Mouse (Mus musculus) limb, embryonic 11.5 days (tissue): ENCODE results near the gene Dner. TPM values are rescaled to one million over a fixed set of nuclear protein-coding genes. Genes with fewer than 3 reads are reported as not detected.

Experiments
- ATAC-seq: fragments of 200-750 bp; cut with Nextera tagmentation; 2 replicates; pipeline ENCODE4 v1.8.0; 2017; ENCODE audit warnings: low read depth; ENCODE audit not compliant: insufficient number of reproducible peaks, low FRiP score, low TSS enrichment
- DNase-seq: peaks from one replicate; pipeline ENCODE4 v3.0.0-alpha.2; 2015; ENCODE audit warnings: low spot score
- H3K27ac ChIP-seq: fragments of 300-500 bp; sonication (generic); replicated peaks from 2 replicates; pipeline ENCODE4 v1.5.1; 2014; ENCODE audit warnings: low read depth, mild to moderate bottlenecking, low read length
- H3K27me3 ChIP-seq: fragments of 300-500 bp; sonication (generic); 2 replicates; pipeline ENCODE4 v1.6.1; 2014; ENCODE audit warnings: mild to moderate bottlenecking, low read length, mixed read lengths; ENCODE audit not compliant: control insufficient read depth, insufficient read depth
- H3K36me3 ChIP-seq: fragments of 300-500 bp; sonication (generic); 2 replicates; pipeline ENCODE4 v1.6.1; 2014; ENCODE audit warnings: mild to moderate bottlenecking, low read length, moderate library complexity, mixed read lengths; ENCODE audit not compliant: control insufficient read depth, insufficient read depth
- H3K4me1 ChIP-seq: fragments of 300-500 bp; sonication (generic); 2 replicates; pipeline ENCODE4 v1.6.1; 2014; ENCODE audit warnings: low read length, mixed read lengths; ENCODE audit not compliant: control insufficient read depth, insufficient read depth
- H3K4me2 ChIP-seq: fragments of 300-500 bp; sonication (generic); 2 replicates; pipeline ENCODE4 v1.6.1; 2014; ENCODE audit warnings: low read depth, mild to moderate bottlenecking, moderate library complexity; ENCODE audit not compliant: severe bottlenecking
- H3K4me3 ChIP-seq: fragments of 300-500 bp; sonication (generic); 2 replicates; pipeline ENCODE4 v1.5.1; 2014; ENCODE audit warnings: low read depth, low read length
- H3K9ac ChIP-seq: fragments of 300-500 bp; sonication (generic); 2 replicates; pipeline ENCODE4 v1.6.1; 2014; ENCODE audit warnings: mild to moderate bottlenecking, low read length
- H3K9me3 ChIP-seq: fragments of 300-500 bp; sonication (generic); 2 replicates; pipeline ENCODE4 v1.6.1; 2016; ENCODE audit warnings: low read length; ENCODE audit not compliant: control insufficient read depth
- WGBS: fragments of 180-500 bp; shearing (Covaris S2); extraction: QIAGEN DNeasy Blood & Tissue Kit; methylation state at CpG from one replicate; pipeline ENCODE4 v1.1.7; 2014; 5-methylcytosine and 5-hydroxymethylcytosine counted together
- polyA plus RNA-seq: library from polyadenylated mRNA; unstranded; fragments of >200 nt; fragmentation: Nextera tagmentation; extraction: Ambion mirVana; gene quantifications from 2 replicates; pipeline ENCODE4 v1.2.1, GENCODE M21; 2014

Dner gene
- polyA plus RNA-seq, 1 experiment from 2014 or later: 1.1 TPM

DNA sequence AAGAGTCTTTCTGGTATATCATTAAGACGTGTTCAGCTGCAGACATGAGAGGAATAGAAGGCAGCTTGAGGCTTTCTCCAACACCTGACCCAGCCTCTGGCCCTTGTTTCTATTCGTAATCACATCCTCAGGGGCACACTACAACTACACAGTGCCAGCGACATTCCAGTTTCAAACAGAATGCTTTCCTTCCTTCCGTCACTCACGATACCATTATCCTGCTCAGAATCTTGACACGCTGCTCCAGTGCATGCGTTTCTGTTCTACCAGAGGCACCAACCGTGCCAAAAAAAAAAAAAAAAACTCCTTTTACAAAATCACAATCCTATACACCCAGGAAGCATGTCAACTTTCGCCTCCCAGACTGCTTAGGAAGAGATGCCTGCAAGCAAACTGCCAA is 105.5 kb downstream of the Dner start:
- Histone ChIP-seq H3K4me1 (no peaks in the 10 kb centered on the region), H3K4me3 (no peak overlapping the region), H3K4me2 (no peak overlapping the region), H3K27me3 (no peaks in the 10 kb centered on the region), H3K9ac (no peak overlapping the region), H3K36me3 (no peaks in the 10 kb centered on the region), H3K9me3 (no peaks in the 10 kb centered on the region), H3K27ac (no peak overlapping the region)
- ATAC-seq (no peak), DNase-seq (no peak)
- 82% methylated on average over 9 of the region's 9 CpGs for WGBS

DNA sequence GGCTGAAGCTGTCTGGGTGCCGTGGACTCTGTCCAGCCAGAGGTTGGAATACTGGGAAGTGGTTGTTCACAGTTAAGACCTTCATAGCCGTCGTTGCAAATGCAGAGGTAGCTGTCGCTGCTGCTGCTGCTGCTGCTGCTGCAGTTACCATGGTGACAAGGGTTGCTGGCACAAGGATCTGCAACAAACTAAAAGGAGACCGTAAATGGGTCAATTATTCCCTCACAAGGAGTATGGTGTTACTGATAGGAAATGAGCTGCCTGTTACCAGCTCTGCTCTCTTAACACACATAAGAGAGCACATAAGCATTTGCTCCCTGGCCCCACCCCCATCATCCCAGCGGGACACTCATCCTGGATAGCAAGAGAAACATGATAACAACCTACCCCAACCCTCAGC is 110.6 kb downstream of the Dner start:
- peak; percentile 44 for DNase-seq
- H3K27ac ChIP-seq: no peak overlapping the region
- H3K9ac ChIP-seq: no peak overlapping the region
- no peak for ATAC-seq
- 13% methylated on average over 6 of the region's 6 CpGs for WGBS
- no peaks in the 10 kb centered on the region for H3K9me3 ChIP-seq
- no peaks in the 10 kb centered on the region for H3K27me3 ChIP-seq
- H3K4me3 ChIP-seq: no peak overlapping the region
- H3K4me1 ChIP-seq: 0 out of 2 replicates have a peak, but pooled peaks cover 2% of the 10 kb centered on the region
- no peaks in the 10 kb centered on the region for H3K36me3 ChIP-seq
- H3K4me2 ChIP-seq: no peak overlapping the region

DNA sequence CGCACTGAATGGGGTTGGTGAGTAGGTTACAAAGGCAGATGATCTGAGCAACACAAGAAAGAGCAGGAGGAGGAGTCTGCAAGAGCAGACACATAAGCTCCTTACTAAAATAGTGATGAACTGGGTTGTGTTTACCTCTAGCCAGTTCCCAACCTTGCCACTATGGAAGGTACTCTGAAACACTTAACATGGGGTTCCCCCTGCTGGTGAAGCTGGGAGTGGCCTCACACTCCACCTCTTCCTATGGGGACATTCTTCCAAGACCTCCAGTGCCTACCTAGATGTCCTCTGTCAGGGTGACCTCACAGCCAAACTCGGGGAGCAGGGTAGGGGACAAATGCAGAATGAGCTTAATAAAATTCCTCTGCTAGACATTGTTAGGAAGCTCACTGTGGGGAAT is 114.2 kb downstream of the Dner start:
- Histone ChIP-seq H3K36me3 (no peaks in the 10 kb centered on the region), H3K27ac (no peak overlapping the region), H3K27me3 (no peaks in the 10 kb centered on the region), H3K9me3 (no peaks in the 10 kb centered on the region), H3K4me2 (no peak overlapping the region), H3K4me1 (0 out of 2 replicates have a peak, but pooled peaks cover 2% of the 10 kb centered on the region), H3K9ac (no peak overlapping the region), H3K4me3 (no peak overlapping the region)
- ATAC-seq: no peak
- peak; percentile 58 for DNase-seq
- WGBS: 57% methylated on average over 2 of the region's 2 CpGs

DNA sequence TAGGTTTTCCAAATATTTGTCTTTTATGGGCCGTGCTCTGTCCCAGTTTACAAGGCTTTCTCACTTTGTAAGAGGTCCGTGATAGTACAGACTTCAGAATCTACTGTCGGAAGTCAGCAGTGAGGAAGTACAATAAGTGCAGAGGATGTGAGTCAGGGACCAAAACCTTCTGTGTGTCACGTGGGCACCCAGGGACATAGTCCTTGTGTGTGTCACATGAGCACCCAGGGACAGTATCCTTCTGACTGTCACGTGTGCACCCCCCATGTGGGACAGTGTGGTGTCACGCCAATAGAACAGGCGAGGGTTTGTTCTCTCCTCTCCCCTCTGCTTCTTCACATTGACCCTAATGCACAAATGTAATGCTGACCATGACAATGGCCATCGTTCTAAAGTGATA is 134.2 kb downstream of the Dner start:
- Histone ChIP-seq H3K9ac (no peak overlapping the region), H3K27me3 (peaks cover 7% of the 10 kb centered on the region), H3K4me2 (no peak overlapping the region), H3K9me3 (no peaks in the 10 kb centered on the region), H3K36me3 (no peaks in the 10 kb centered on the region), H3K4me1 (no peaks in the 10 kb centered on the region), H3K4me3 (no peak overlapping the region), H3K27ac (no peak overlapping the region)
- no peak for ATAC-seq
- 82% methylated on average over 8 of the region's 8 CpGs for WGBS
- DNase-seq: no peak

DNA sequence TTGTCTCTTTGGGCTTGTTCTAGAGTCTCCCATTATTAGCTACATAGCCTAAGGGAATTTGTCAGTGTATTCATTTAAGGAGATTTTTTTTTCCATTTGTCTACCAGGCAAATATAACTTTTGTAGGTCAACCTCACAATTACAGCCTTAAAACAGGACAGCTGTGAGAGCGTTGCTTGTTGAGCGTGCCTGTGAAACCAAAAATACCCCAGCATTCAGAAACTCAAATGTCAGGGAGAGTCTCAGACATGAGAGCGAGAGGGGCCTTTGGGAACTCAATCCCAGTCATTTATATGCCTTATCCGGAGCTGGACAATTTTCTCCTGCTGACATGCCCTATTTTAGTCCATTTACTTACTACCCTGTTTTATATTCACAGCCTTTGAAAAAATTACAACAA is 134.6 kb downstream of the Dner start:
- DNase-seq: no peak
- H3K9me3 ChIP-seq: no peaks in the 10 kb centered on the region
- no peak overlapping the region for H3K27ac ChIP-seq
- 86% methylated on average over 4 of the region's 4 CpGs for WGBS
- ATAC-seq: no peak
- peaks cover 9% of the 10 kb centered on the region for H3K27me3 ChIP-seq
- no peak overlapping the region for H3K4me2 ChIP-seq
- H3K9ac ChIP-seq: no peak overlapping the region
- H3K4me3 ChIP-seq: no peak overlapping the region
- no peaks in the 10 kb centered on the region for H3K36me3 ChIP-seq
- H3K4me1 ChIP-seq: no peaks in the 10 kb centered on the region

DNA sequence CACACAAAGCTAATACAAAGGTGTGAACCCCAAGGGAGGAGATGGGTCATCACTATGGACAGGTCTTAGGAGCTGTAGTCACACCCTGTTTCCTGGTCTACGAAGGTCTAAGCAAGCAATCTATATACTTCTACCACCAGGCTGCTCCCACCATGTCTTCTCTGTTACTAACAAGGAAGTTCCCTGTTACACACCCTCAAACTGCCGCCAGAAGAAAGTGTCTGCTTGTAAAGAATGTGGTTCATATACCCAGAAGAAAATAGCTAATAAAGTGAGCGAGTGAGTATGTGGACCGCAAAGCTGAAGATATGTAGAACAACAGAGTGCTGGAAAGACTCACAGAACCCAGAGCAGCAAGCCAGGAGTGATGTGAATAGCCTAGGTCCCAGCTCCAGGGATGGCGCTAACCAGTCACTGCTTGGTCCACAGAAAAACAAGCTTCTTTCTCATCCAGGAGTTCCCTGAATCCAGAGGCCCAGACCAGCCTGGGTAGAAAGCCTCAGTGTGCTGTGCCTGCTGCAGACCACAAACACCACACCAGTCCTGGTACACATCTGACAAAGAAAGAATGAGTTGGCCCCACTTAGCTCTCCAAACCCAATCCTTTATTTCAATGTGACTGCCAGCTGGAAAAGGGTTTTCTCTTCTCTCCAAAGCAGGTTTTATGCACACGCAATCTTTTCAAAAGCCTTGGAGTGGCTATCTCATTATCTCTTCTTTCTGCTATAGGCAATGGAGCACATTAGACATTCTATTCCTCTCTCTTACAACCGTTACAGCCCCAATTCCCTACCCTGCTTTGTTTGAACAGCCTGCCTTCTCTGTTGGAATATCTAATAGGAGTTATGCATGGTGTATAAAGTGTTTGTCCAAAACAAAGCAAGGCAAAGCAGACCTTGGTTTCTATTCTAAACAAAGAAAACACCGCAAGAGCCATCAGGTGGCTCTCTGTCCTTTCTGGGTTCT is 139.2 kb downstream of the Dner start:
- no peak overlapping the region for H3K4me3 ChIP-seq
- DNase-seq (no peak), ATAC-seq (no peak)
- H3K36me3 ChIP-seq: no peaks in the 10 kb centered on the region
- WGBS: 89% methylated on average over 8 of the region's 8 CpGs
- H3K9ac ChIP-seq: no peak overlapping the region
- no peak overlapping the region for H3K4me2 ChIP-seq
- H3K27me3 ChIP-seq: peaks cover 22% of the 10 kb centered on the region
- no peak overlapping the region for H3K27ac ChIP-seq
- no peaks in the 10 kb centered on the region for H3K4me1 ChIP-seq
- no peaks in the 10 kb centered on the region for H3K9me3 ChIP-seq

DNA sequence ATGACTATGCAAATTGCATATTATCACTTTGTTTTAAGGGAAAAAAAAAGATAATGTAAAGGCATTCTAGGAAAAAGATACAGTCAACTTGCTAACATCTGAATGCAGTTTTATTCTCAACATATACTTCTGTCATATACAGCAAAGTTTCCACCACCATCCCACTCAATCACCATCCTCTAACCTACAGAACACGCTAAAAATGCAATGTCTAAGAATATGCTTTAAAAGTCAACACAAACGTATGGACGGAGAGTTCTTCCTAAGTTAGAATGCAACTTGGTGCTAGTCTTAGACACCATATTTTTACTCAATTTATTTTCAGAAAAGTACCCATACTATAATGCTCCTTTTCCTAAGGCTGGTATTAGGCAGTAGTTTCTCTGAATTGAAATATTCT is 144.0 kb downstream of the Dner start:
- no peaks in the 10 kb centered on the region for H3K9me3 ChIP-seq
- DNase-seq (no peak), ATAC-seq (no peak)
- H3K4me3 ChIP-seq: no peak overlapping the region
- no peaks in the 10 kb centered on the region for H3K36me3 ChIP-seq
- no peaks in the 10 kb centered on the region for H3K4me1 ChIP-seq
- no peak overlapping the region for H3K9ac ChIP-seq
- H3K4me2 ChIP-seq: no peak overlapping the region
- no peak overlapping the region for H3K27ac ChIP-seq
- H3K27me3 ChIP-seq: peaks cover 15% of the 10 kb centered on the region
- WGBS: 95% methylated on average over 3 of the region's 3 CpGs

DNA sequence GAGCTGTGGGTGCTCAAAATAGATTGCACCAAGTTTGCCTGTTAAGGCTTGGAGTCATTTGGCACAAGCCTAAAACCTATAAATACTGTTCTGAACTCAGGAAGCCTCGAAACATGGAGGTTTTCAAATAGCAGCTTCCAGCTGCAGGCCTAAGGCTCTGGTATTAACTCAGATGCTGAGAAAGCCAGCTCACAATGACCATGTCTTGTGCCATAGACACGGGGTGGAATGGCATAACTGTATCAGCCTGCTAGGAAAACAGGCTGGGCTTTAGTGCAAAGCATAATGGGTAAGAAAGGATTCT is 146.0 kb downstream of the Dner start:
- H3K9ac ChIP-seq: no peak overlapping the region
- no peak overlapping the region for H3K4me2 ChIP-seq
- no peaks in the 10 kb centered on the region for H3K9me3 ChIP-seq
- ATAC-seq (peak; percentile 67), DNase-seq (peak; percentile 29)
- H3K36me3 ChIP-seq: no peaks in the 10 kb centered on the region
- no peaks in the 10 kb centered on the region for H3K4me1 ChIP-seq
- peaks cover 7% of the 10 kb centered on the region for H3K27me3 ChIP-seq
- no peak overlapping the region for H3K27ac ChIP-seq
- no peak overlapping the region for H3K4me3 ChIP-seq
- 22% methylated on average over 2 of the region's 2 CpGs for WGBS
